Mouse (Mus musculus): ENCODE measurements around the gene Gfy.

Gene Gfy

GRCm38 (mm10) chr7:45193406-45193805 lies 14.0 kb upstream of the Gfy start:
- DNase-seq: no peak

- DNase-seq: no peak
Measured at GRCm38 (mm10) chr7:45192585-45193310, 13.4 kb upstream of the Gfy start.

- no peak for DNase-seq
Measured at GRCm38 (mm10) chr7:45191803-45192363, 12.5 kb upstream of the Gfy start.

- no peak for DNase-seq
Measured at GRCm38 (mm10) chr7:45191161-45191560, 11.8 kb upstream of the Gfy start.

- no peak for DNase-seq
Measured at GRCm38 (mm10) chr7:45190186-45190585, 10.8 kb upstream of the Gfy start.

- DNase-seq: no peak
Measured at GRCm38 (mm10) chr7:45189600-45189999, 10.2 kb upstream of the Gfy start.

- no peak for DNase-seq
Measured at GRCm38 (mm10) chr7:45185921-45186320, 6.6 kb upstream of the Gfy start.

- DNase-seq: no peak
Measured at GRCm38 (mm10) chr7:45183672-45184071, 4.3 kb upstream of the Gfy start.

GRCm38 (mm10) chr7:45182606-45183005 lies 3.2 kb upstream of the Gfy start:
- no peak for DNase-seq

GRCm38 (mm10) chr7:45182199-45182601 lies 2.8 kb upstream of the Gfy start:
- peak; percentile 90 for DNase-seq

GRCm38 (mm10) chr7:45181540-45181939 lies 2.2 kb upstream of the Gfy start:
- no peak for DNase-seq

GRCm38 (mm10) chr7:45180896-45181477 lies 1.6 kb upstream of the Gfy start, which contains the start of gene Pth2:
Gene Pth2, plus strand, starts transcription at chr7:45180995.
- DNase-seq: no peak

- DNase-seq: no peak
Measured at GRCm38 (mm10) chr7:45178550-45178949, 819 bp downstream of the Gfy start.

GRCm38 (mm10) chr7:45176356-45176755 lies 3.0 kb downstream of the Gfy start:
- no peak for DNase-seq

- no peak for DNase-seq
Measured at GRCm38 (mm10) chr7:45175929-45176328, 3.4 kb downstream of the Gfy start.

- DNase-seq: no peak
Measured at GRCm38 (mm10) chr7:45175398-45175797, 4.0 kb downstream of the Gfy start.

- DNase-seq: no peak
Measured at GRCm38 (mm10) chr7:45174567-45175280, 4.6 kb downstream of the Gfy start.

GRCm38 (mm10) chr7:45173772-45174171 lies 5.6 kb downstream of the Gfy start:
- DNase-seq: peak; percentile 43

GRCm38 (mm10) chr7:45172974-45173373 lies 6.4 kb downstream of the Gfy start:
- peak; percentile 63 for DNase-seq

GRCm38 (mm10) chr7:45169495-45169894 lies 9.9 kb downstream of the Gfy start:
- no peak for DNase-seq

GRCm38 (mm10) chr7:45168656-45169055 lies 10.7 kb downstream of the Gfy start:
- DNase-seq: no peak

GRCm38 (mm10) chr7:45167761-45168445 lies 11.5 kb downstream of the Gfy start:
- DNase-seq: no peak

- no peak for DNase-seq
Measured at GRCm38 (mm10) chr7:45166950-45167401, 12.4 kb downstream of the Gfy start.
